Mouse (Mus musculus) right cerebral cortex, adult 18-20 months (tissue): ENCODE measurements around the gene Atxn7.
"Not testable (repeated sequence)": the region's sequence is repeated elsewhere in the genome, so short reads cannot be mapped to it uniquely, and the experiment has no call there.

ENCODE experiments used
- DNase-seq: peaks from one replicate; pipeline ENCODE4 v3.0.0; 2022; ENCODE audit warnings: mixed read lengths

Atxn7 gene

GRCm38 (mm10) chr14:13988397-13988796, 27.2 kb downstream of the Atxn7 start:
- DNase-seq, result no peak

DNA sequence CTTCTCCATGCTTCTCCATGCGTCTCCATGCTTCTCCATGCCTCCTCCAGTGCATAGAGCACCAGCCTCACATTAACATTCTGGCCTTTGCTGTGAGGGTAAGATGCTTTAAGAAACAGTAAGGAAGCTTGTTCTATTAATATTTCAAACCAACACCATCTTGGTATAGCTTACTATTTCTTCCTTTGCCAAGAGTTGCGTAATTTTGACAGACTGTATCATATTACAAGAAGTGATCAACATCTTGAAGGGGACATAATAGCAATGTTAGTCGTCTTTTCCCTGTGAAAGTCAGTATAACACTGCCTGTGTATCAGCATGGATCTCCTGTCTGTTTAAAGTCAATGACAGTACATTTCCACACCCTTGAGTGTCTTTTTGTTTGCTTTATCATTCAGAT, 29.5 kb downstream of the Atxn7 start:
- DNase-seq, result no peak

GRCm38 (mm10) chr14:13995206-13996097, 34.2 kb downstream of the Atxn7 start:
- no peak for DNase-seq

DNA sequence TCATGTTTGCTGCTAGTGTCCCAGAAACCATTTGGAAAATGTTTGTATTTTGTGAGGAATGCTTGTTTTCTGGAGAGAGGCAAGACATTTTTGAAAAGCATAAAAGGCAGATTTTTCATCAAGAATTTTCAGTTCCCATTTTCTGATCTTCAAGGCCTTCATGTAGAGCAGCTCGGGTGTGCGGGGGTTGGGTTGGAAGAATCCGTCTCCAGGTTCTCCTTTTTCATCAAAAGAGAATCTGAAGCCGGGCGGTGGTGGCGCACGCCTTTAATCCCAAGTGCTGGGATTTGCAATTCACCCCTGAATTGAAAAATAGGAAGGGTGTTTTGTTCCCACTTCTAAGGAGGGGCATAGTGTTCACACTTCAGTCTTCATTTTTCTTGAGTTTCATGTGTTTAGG, 41.5 kb downstream of the Atxn7 start:
- DNase-seq, result no peak

- DNase-seq, result no peak
Observed at GRCm38 (mm10) chr14:14009712-14010111, 48.5 kb downstream of the Atxn7 start.

GRCm38 (mm10) chr14:14012383-14013251, 51.4 kb downstream of the Atxn7 start:
- DNase-seq, result peak; percentile 91

- peak; percentile 46 for DNase-seq
Observed at GRCm38 (mm10) chr14:14013252-14013711, 52.0 kb downstream of the Atxn7 start.

GRCm38 (mm10) chr14:14014636-14015375, 53.6 kb downstream of the Atxn7 start:
- no peak for DNase-seq

DNA sequence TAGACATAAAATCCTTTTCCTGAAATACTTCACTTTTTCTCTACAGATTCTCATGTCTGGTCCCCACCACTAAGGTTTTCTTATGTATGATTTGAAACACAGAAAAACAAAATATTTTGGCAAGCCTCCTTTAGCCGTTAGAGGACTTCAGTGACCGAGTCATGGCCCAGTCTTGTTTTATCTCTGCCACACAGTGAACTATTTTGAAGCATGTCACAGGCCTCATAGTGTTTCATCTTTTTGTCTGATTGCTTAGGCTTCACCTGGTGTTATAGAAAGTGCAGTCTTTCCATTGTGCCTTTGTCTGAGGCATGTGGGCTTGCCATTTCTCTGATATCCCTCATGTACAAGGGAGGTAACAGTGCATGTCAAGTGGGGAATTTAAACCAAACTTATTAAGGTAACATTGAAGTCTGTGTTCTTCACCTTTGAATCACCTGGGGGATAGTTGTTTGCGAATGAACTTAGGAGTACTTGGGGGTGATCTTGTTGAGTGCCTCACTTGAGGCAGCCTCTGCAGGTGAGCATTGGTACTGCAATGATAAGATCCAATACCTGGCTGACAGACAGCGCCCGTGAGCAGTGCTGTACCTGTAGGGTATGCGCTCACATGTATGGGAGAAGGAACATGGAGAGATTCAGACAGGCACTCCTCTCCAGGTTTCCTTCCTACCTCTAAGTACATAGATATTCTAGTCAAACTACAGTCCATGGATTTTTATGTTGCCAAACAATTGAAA, 58.1 kb downstream of the Atxn7 start:
- no peak for DNase-seq

GRCm38 (mm10) chr14:14021244-14021643, 60.0 kb downstream of the Atxn7 start:
- DNase-seq, result no peak

DNA sequence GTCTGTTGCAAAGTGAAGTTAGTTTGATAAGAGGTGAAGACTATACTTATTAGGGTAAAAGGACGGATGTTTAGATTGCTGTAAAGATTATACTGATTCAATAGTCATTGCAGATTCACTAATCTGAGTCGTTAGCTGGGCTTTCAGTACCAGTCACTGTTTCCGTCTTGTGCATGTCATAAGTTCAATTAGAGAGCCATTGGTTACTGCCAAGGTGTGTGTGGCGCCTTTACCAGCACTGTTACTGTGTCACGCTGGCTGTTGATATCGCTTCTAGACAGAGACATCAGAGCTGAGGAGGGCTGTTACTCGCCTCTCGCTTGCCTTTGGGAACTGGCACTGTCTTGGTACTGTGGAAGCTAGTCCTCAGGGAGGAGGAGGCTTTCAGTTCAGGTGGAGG, 64.6 kb downstream of the Atxn7 start:
- DNase-seq, result no peak

DNA sequence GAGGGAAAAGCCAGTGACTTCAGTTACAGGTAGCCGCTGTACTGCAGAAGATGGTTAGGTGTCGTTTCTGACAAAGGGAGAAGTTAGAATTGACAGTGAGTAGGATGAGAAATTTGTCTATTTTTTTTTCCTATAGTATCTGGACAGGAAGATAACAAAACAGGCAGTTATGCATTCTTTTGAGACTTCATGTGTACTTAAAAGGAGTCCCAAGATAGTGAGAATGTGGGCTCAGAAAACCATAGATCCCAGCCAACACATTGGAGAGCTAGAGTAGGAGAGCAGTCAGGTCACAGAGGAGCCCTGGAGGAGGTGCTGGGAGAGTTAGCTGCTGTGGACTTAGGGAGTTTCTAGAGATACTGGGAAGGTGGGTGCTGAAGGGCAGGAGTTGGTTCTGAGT, 69.4 kb downstream of the Atxn7 start:
- no peak for DNase-seq

GRCm38 (mm10) chr14:14032842-14033241, 71.6 kb downstream of the Atxn7 start:
- DNase-seq, result peak; percentile 15

GRCm38 (mm10) chr14:14036352-14036751, 75.1 kb downstream of the Atxn7 start:
- no peak for DNase-seq

- no peak for DNase-seq
Observed at GRCm38 (mm10) chr14:14038233-14038632, 77.0 kb downstream of the Atxn7 start.

GRCm38 (mm10) chr14:14042336-14042735, 81.1 kb downstream of the Atxn7 start:
- DNase-seq, result peak; percentile 16

DNA sequence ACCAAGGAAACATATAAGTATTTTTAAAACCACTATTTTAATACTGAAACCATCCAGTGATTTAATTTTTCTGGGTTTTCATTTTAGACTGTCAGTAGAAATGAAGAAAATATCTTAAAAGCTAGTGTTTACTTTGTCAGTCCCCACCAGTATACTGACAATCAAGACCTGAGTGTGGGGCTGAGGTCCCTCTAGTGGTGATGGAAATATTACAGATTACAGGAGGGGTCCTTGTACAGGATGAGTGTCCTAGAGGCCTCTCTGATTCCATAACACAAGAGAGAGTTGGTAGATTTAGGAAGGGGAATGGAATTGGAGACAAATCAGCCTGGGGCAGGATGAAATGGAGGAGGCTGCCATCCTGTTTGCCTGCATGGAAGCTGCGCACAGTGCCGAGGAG, 93.1 kb downstream of the Atxn7 start:
- no peak for DNase-seq

DNA sequence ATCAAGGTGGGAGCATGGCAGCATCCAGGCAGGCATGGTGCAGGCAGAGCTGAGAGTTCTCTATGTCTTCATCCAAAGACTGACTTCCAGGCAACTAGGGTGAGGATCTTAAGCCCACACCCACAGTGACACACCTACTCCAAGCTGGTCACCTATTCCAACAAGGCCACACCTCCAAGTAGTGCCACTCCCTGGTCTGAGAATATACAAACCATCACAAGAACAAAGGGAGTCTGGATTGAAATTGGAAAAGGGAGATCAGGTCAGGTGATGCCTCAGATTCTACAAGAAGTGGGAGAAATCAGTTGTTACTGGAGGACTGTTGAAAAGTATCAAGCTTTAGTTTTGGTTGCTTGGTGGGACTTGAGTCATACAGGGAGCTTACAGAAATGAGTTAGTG, 98.4 kb downstream of the Atxn7 start:
- not testable (repeated sequence) for DNase-seq

DNA sequence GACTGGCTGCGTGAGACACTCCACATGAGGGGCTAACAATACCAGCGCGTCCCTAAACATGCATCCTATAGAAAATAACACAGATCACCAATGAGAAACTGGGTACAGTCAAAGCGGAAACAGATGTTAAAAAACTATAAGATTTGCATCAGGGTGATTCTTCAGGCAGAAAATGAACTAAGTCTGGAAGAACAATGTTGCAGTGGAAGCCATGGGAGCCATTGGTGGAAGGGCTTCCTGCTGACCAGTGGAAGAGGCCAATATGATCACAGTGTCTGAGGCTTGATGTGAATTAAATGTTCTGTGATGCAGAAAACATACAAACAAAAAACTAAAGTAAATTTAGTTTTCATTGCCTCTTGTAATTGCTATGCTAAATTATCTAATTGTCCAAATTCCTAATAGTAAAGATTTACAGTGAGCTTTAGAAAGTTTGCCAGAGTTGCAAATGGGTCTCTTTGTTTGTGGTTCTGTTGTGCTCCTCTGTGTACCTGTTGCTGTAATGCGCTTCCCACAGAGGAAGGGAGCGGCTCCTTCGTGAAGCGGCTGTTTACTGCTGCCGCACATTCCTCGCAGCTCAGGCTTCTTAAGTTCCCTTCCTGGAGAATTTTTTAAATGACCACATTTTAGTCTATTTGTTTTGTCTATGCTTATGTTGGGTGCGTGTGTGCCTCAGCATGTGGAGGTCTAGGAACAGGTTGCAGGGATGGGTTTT, 101.4 kb downstream of the Atxn7 start:
- no peak for DNase-seq

DNA sequence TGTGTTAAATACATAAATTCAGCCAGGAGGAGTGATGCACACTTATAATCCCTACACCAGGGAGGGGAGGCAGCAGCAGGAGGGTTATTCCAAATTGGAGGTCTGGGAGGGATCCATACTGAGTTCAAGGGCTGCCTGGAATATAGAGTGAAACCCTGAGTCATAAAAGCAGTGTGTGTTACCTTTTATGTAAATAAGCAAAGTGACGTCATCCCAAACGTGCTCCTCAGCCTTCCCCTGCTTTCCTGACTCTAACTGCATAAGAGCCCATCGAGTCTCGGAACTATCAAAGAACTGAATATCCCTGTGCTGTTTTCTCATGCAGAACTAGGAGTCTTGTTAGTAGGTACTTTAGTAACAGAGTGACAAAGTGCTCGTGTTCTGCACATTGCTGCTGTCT, 102.1 kb downstream of the Atxn7 start:
- DNase-seq, result no peak

GRCm38 (mm10) chr14:14064486-14065141, 103.4 kb downstream of the Atxn7 start:
- no peak for DNase-seq
